Mouse (Mus musculus) embryonic facial prominence, embryonic 14.5 days (tissue): ENCODE results near the gene Grik5. TPM values are rescaled to one million over a fixed set of nuclear protein-coding genes. Genes with fewer than 3 reads are reported as not detected.

Experiments
- ATAC-seq: fragments of 200-750 bp; cut with Nextera tagmentation; 2 replicates; pipeline ENCODE4 v1.8.0; 2017; ENCODE audit warnings: low read depth, moderate number of reproducible peaks, moderate TSS enrichment
- DNase-seq: peaks from one replicate; pipeline ENCODE4 v3.0.0-alpha.2; 2015; ENCODE audit warnings: low spot score
- H3K27ac ChIP-seq: fragments of 300-500 bp; sonication (generic); replicated peaks from 2 replicates; pipeline ENCODE4 v1.5.1; 2014; ENCODE audit warnings: low read depth, mild to moderate bottlenecking, low read length, moderate library complexity
- H3K27me3 ChIP-seq: fragments of 300-500 bp; sonication (generic); replicated peaks from 2 replicates; pipeline ENCODE4 v1.6.1; 2014; ENCODE audit warnings: low read length; ENCODE audit not compliant: control insufficient read depth, insufficient read depth
- H3K36me3 ChIP-seq: fragments of 300-500 bp; sonication (generic); 2 replicates; pipeline ENCODE4 v1.6.1; 2014; ENCODE audit warnings: low read length, mixed read lengths; ENCODE audit not compliant: control insufficient read depth, insufficient read depth
- H3K4me1 ChIP-seq: fragments of 300-500 bp; sonication (generic); 2 replicates; pipeline ENCODE4 v1.6.1; 2014; ENCODE audit warnings: antibody characterized with exemption, low read length; ENCODE audit not compliant: control insufficient read depth, insufficient read depth
- H3K4me2 ChIP-seq: fragments of 300-500 bp; sonication (generic); 2 replicates; pipeline ENCODE4 v1.6.1; 2014; ENCODE audit warnings: low read depth, mild to moderate bottlenecking, low read length, moderate library complexity, mixed read lengths
- H3K4me3 ChIP-seq: fragments of 300-500 bp; sonication (generic); 2 replicates; pipeline ENCODE4 v1.5.1; 2014; ENCODE audit warnings: low read depth, mild to moderate bottlenecking, low read length
- H3K9ac ChIP-seq: fragments of 300-500 bp; sonication (generic); 2 replicates; pipeline ENCODE4 v1.6.1; 2014; ENCODE audit warnings: low read depth, mild to moderate bottlenecking, low read length, moderate library complexity, mixed read lengths
- H3K9me3 ChIP-seq: fragments of 300-500 bp; sonication (generic); 2 replicates; pipeline ENCODE4 v1.6.1; 2016; ENCODE audit warnings: low read length; ENCODE audit not compliant: control insufficient read depth
- WGBS: fragments of 180-500 bp; shearing (Covaris S2); extraction: QIAGEN DNeasy Blood & Tissue Kit; methylation state at CpG from one replicate; pipeline ENCODE4 v1.1.7; 2014; 5-methylcytosine and 5-hydroxymethylcytosine counted together
- polyA plus RNA-seq: library from polyadenylated mRNA; unstranded; fragments of >200 nt; fragmentation: Nextera tagmentation; extraction: Ambion mirVana; gene quantifications from 2 replicates; pipeline ENCODE4 v1.2.1, GENCODE M21; 2014

Gene Grik5
- polyA plus RNA-seq, 1 experiment from 2014 or later = 7.0 TPM

GRCm38 (mm10) chr7:25009099-25009700 lies 62.9 kb downstream of the Grik5 start:
- H3K36me3 ChIP-seq = peaks cover 9% of the 10 kb centered on the region; the same call in 1 of the 2 replicates
- peak overlapping the region; percentile 11; the same call in 1 of the 2 replicates for H3K4me2 ChIP-seq
- no peak overlapping the region for H3K4me3 ChIP-seq

DNA sequence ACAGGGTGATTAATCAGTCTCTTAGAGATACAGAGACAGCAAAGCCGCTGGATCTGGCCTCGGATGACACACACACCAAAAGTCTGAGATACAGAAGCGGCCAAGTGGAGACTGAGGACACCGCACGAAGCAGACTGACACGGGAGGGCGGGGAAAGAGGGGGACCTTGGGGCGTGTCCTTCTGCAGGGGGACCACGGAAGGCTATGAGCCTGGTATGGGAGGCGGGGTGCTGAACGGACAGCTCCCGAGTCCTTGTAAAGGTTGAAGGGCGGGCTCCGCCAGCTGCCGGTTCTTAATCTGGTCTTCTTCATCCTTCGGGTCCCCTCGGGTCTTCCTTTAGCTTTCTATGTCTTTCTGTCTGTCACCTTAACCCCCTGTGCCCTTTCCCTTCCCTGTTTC lies 63.5 kb downstream of the Grik5 start:
- 4% methylated on average over 16 of the region's 17 CpGs for WGBS
- Histone ChIP-seq H3K9ac (no peak overlapping the region), H3K27ac (no peak overlapping the region), H3K9me3 (no peaks in the 10 kb centered on the region), H3K4me1 (peaks cover 4% of the 10 kb centered on the region; the same call in 1 of the 2 replicates), H3K36me3 (peaks cover 8% of the 10 kb centered on the region; the same call in 1 of the 2 replicates), H3K27me3 (peaks cover 91% of the 10 kb centered on the region), H3K4me2 (peak overlapping the region; percentile 11; the same call in 1 of the 2 replicates), H3K4me3 (no peak overlapping the region)
- DNase-seq (peak; percentile 78), ATAC-seq (no peak)

More at GRCm38 (mm10) chr7:25009099-25009700, 62.9 kb downstream of the Grik5 start:
- Histone ChIP-seq H3K9me3 (no peaks in the 10 kb centered on the region), H3K9ac (no peak overlapping the region), H3K4me1 (peaks cover 4% of the 10 kb centered on the region; the same call in 1 of the 2 replicates), H3K27ac (no peak overlapping the region), H3K27me3 (peaks cover 87% of the 10 kb centered on the region)
- ATAC-seq = no peak
- DNase-seq = no peak
- WGBS = 5% methylated on average over 20 of the region's 20 CpGs

GRCm38 (mm10) chr7:25007609-25008374 lies 64.4 kb downstream of the Grik5 start:
- Histone ChIP-seq H3K4me1 (peaks cover 4% of the 10 kb centered on the region; the same call in 1 of the 2 replicates), H3K4me3 (no peak overlapping the region), H3K36me3 (peaks cover 8% of the 10 kb centered on the region; the same call in 1 of the 2 replicates), H3K9ac (no peak overlapping the region), H3K4me2 (no peak overlapping the region), H3K27me3 (peaks cover 87% of the 10 kb centered on the region), H3K27ac (no peak overlapping the region), H3K9me3 (no peaks in the 10 kb centered on the region)
- ATAC-seq (no peak), DNase-seq (peak; percentile 46)
- WGBS = 21% methylated on average over 8 of the region's 8 CpGs

DNA sequence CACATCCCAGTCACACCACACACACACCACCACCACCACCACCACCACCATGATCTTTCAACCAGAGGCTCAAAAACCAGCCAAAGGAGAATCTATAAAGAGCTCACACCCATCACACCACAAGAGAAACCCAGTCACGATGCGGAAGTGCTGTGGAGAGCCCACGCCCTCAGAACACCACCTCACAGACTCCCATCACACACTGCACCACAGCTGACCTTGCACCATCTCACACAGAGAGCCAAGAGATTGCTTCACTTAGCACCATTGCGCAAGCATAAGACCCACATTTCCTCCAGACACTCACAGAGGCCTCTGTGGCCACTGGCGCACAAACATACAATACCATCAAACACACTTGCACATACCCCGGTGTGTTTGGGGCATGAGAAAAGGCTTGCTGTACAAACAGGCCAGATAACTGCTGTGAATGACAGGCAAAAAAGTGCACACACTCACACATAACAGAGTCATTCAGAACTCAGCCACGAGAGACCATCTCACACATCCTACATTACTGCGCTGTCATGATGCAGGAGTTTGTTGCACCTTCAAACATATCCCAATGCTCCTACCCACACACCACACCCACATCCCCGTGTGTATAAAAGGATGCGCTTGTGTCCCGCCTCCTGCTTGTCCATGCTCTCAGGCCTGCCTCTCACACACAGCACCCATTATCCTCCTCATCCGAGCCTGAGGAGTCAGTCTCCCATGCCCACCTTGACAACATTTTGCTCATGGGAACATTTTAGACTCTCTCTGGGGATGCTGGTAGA lies 65.4 kb downstream of the Grik5 start:
- no peaks in the 10 kb centered on the region for H3K36me3 ChIP-seq
- DNase-seq (no peak), ATAC-seq (no peak)
- no peaks in the 10 kb centered on the region for H3K9me3 ChIP-seq
- no peak overlapping the region for H3K4me2 ChIP-seq
- H3K9ac ChIP-seq = no peak overlapping the region
- 71% methylated on average over 12 of the region's 12 CpGs for WGBS
- H3K4me1 ChIP-seq = peaks cover 4% of the 10 kb centered on the region; the same call in 1 of the 2 replicates
- peaks cover 77% of the 10 kb centered on the region for H3K27me3 ChIP-seq
- H3K27ac ChIP-seq = no peak overlapping the region
- H3K4me3 ChIP-seq = no peak overlapping the region

DNA sequence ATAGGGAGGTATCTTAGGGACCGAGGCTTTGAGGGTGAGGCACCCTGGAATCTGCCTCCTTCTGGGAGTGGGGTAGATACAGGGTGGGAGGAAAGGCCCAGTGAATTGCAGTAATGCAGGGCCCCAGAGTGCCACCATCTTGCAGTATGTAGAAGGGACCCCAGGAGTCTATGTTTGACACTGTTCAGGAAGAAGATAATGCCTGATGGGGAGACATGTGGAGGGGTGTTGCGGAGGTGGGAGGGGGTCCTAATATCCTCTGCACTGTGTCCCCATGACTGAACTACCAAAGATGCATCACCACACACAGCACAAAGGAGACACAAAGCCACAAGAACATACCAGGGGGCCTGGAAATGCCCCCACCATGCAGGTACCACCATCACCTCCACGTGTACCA lies 66.0 kb downstream of the Grik5 start:
- Histone ChIP-seq H3K27ac (no peak overlapping the region), H3K4me1 (peaks cover 4% of the 10 kb centered on the region; the same call in 1 of the 2 replicates), H3K27me3 (peaks cover 71% of the 10 kb centered on the region), H3K9ac (no peak overlapping the region), H3K4me2 (peak overlapping the region; percentile 69), H3K36me3 (no peaks in the 10 kb centered on the region), H3K4me3 (0 out of 2 replicates have a peak overlapping the region, but pooled peaks have one; percentile 43), H3K9me3 (no peaks in the 10 kb centered on the region)
- DNase-seq (no peak), ATAC-seq (no peak)
- 68% methylated on average over 3 of the region's 3 CpGs for WGBS

DNA sequence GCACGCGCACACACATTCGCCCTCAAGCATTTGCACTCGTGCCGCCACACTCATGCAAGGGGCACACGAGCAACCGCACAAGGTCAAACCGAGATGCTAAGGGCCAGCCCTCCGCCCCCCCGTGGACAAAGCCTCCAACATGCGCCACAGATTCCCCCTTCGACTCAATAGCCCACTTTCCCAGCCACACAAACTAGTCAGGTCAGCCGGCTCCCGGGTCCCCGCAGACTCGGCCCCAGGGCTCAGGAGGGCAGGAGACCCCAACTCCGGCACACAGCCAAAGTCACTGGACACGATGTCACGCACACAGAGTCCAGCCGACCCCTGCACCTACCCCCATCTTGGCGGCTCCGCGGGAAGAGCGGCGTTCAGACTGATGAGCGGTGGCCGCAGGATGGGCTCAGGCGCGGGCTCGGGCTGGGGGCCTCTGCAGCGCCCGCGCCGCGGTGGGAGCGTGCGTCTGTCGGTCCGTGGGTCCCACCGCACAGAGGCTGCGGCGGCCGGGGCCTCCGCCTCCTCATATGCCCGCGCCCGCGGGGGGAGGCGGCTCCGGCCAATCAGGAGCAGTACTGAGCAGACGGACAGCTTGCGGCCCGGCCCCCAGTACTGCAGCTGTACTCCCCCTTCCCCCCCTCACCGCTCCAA lies 66.6 kb downstream of the Grik5 start, which contains the start of gene Atp1a3:
Gene Atp1a3, minus strand, starts transcription at position 538 of the 645 bp plus-strand sequence.
- Histone ChIP-seq H3K27ac (no peak within 1 kb of the TSS), H3K9ac (peak within 1 kb of the TSS; percentile 51), H3K27me3 (peaks cover 65% of the 10 kb centered on the region), H3K4me3 (peak within 1 kb of the TSS; percentile 43), H3K4me1 (peaks cover 4% of the 10 kb centered on the region; the same call in 1 of the 2 replicates), H3K9me3 (no peaks in the 10 kb centered on the region), H3K4me2 (peak within 1 kb of the TSS; percentile 69), H3K36me3 (no peaks in the 10 kb centered on the region)
- WGBS = 4% methylated on average over 14 of the region's 54 CpGs
- peak; percentile 55 for DNase-seq
- peak; percentile 80 for ATAC-seq

DNA sequence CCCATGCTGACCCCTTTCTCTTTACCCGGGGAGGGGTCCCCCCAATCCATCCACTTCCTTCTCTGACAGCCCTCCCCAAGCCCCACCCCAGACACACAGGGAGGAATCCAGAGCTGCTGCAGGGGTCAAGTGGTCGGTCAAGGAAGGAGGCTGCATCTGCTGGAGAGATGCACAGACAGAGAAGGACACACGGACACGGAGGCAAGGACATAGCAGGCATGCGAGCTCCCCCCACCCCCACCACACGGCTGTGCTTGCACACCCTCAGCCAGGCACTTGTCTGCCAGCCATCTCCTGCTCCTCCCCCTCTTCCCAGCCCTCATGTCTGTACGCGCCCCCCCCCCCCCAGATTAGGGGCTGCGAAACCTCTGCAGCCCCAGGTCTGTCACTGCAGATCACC lies 67.3 kb downstream of the Grik5 start:
- Histone ChIP-seq H3K27me3 (peaks cover 57% of the 10 kb centered on the region), H3K4me1 (peaks cover 4% of the 10 kb centered on the region; the same call in 1 of the 2 replicates), H3K36me3 (no peaks in the 10 kb centered on the region), H3K4me2 (peak overlapping the region; percentile 69; the same call in 1 of the 2 replicates), H3K9me3 (no peaks in the 10 kb centered on the region), H3K4me3 (peak overlapping the region; percentile 43; the same call in 1 of the 2 replicates), H3K9ac (no peak overlapping the region), H3K27ac (no peak overlapping the region)
- DNase-seq (no peak), ATAC-seq (no peak)
- WGBS = 38% methylated on average over 6 of the region's 9 CpGs
